Mouse (Mus musculus) layer of hippocampus, adult 2 months (tissue): ENCODE data around the gene Scnn1b. TPM values are rescaled to one million over a fixed set of nuclear protein-coding genes. Genes with fewer than 3 reads are reported as not detected.
A peak's percentile ranks its signal among the peaks of the same experiment; 100 is the strongest.

Experiments
- DNase-seq, 2 experiments: peaks; one replicate each; pipeline ENCODE4 v3.0.0; 2022; ENCODE audit warnings: low spot score in 2 of 2
- H3K27ac ChIP-seq: fragments of 200-600 bp; 2 replicates; pipeline ENCODE4 v1.8.1; 2022
- H3K4me3 ChIP-seq: fragments of 200-600 bp; 2 replicates; pipeline ENCODE4 v1.8.1; 2022; ENCODE audit warnings: mild to moderate bottlenecking
- CTCF ChIP-seq: fragments of 200-600 bp; conservative IDR thresholded peaks from 2 replicates; pipeline ENCODE4 v1.8.1; 2022; ENCODE audit warnings: antibody characterized with exemption, mild to moderate bottlenecking, moderate library complexity
- long read RNA-seq, 2 experiments: library from polyadenylated mRNA; stranded (forward); transcript quantifications; one replicate each; pipeline ENCODE4 v2.0.0; 2021; ENCODE audit warnings: borderline mapping rate in 2 of 2
- total RNA-seq, 2 experiments: library from RNA; stranded (reverse); gene quantifications; 2 replicates each; pipeline ENCODE4 v1.2.3; 2021

Scnn1b gene
- not detected for total RNA-seq
- long read RNA-seq, experiment 1: 0 reads
- long read RNA-seq, experiment 2: 0 reads

DNA sequence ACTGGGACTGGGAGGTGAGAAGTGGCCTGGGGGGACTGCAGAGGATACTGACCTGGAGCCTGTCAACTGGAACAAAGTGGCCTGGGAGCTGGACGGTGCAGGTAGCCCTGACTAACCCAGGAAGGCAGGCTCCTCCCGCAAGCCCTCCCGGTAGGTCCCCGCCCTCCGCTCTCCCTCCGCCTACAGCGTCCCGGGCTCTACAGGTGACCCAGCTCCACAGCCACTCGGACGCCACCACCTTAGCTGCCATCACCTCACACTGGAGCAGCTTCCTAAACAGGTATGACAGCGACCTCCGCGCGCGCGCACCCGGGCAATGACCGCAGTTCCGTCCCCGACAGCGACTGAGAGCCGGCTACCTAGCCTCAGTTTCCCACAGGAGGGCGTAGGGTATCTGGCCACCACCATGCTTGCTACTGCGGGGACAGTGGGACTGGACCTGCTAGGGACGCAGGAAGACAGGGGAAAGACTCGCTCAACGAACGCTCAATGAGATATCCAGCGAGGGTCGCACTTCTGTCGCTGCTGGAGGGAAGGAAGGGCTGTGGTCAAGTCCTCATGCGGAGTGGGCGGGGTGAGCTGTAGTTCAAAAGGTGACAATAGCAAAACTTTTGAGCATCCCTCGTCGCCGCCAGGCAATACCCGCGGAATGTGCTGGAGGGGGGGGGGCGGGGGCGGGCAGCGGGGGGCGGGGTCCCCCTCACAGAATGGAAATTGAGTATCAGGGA lies at the start of gene Scnn1b:
Gene Scnn1b, plus strand, starts transcription at position 181 of the 728 bp plus-strand sequence.
- DNase-seq: no peak
- TF ChIP-seq CTCF: no peak
- H3K27ac ChIP-seq: no peak within 1 kb of the TSS
- peak within 1 kb of the TSS; percentile 22; the same call in 1 of the 2 replicates for H3K4me3 ChIP-seq

DNA sequence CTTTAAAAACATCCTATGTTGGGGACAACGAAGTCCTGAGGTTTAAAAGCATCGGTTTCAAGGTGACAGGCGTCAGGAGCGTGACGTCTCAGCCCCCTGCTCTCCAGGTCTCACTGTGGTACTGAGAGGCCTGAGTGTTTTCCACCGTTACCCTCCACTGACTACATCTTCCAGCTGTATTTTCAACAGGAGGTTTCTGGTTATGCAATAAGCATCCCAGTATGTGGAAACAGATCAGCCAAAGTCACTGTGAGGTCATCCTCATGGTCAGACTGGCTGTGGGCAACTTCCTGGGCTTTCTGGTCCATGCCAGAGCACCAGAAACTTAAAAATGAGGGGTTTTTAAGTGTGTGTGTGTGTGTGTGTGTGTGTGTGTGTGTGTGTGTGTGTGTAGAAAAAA lies 43.2 kb upstream of the Scnn1b start:
- Histone ChIP-seq H3K27ac (no peak overlapping the region), H3K4me3 (no peak overlapping the region)
- DNase-seq: no peak
- TF ChIP-seq CTCF: no peak

- Histone ChIP-seq H3K27ac (no peak overlapping the region), H3K4me3 (no peak overlapping the region)
- no peak for TF ChIP-seq CTCF
- no peak for DNase-seq
These were observed 36.4 kb upstream of the Scnn1b start for GRCm38 (mm10) chr7:121828481-121828880.

GRCm38 (mm10) chr7:121835392-121835791 lies 29.4 kb upstream of the Scnn1b start:
- TF ChIP-seq CTCF: peak; percentile 44
- no peak for DNase-seq
- H3K27ac ChIP-seq: no peak overlapping the region
- no peak overlapping the region for H3K4me3 ChIP-seq

GRCm38 (mm10) chr7:121836827-121837226 lies 28.0 kb upstream of the Scnn1b start:
- peak; percentile 14 to 34 for DNase-seq
- TF ChIP-seq CTCF: no peak
- Histone ChIP-seq H3K27ac (no peak overlapping the region), H3K4me3 (no peak overlapping the region)

GRCm38 (mm10) chr7:121840810-121841209 lies 24.0 kb upstream of the Scnn1b start:
- H3K4me3 ChIP-seq: no peak overlapping the region
- no peak for TF ChIP-seq CTCF
- peak overlapping the region; percentile 61 for H3K27ac ChIP-seq
- peak; percentile 50 to 55 for DNase-seq

- Histone ChIP-seq H3K27ac (no peak overlapping the region), H3K4me3 (no peak overlapping the region)
- no peak for TF ChIP-seq CTCF
- no peak for DNase-seq
These were observed 22.6 kb upstream of the Scnn1b start for GRCm38 (mm10) chr7:121842234-121842633.

DNA sequence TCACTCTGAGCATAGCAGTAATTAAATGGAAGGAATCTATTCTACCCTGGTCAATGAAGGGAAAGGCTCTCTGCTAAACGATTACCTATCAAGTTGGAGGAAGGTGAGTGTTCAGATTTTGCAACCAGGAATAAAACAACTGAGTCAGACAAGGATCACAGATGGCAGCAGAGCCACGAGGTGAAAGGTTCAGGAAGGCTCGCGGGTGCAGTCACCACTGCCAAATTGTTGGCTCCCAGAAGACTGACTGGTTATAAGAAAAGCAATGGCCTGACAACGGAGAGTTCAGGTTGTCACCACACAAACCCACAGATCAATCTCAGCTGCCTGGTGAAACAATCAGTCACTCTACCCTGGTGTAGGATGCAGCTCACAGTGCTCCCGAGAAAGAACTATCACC lies 18.9 kb upstream of the Scnn1b start:
- Histone ChIP-seq H3K27ac (no peak overlapping the region), H3K4me3 (no peak overlapping the region)
- no peak for TF ChIP-seq CTCF
- no peak for DNase-seq

DNA sequence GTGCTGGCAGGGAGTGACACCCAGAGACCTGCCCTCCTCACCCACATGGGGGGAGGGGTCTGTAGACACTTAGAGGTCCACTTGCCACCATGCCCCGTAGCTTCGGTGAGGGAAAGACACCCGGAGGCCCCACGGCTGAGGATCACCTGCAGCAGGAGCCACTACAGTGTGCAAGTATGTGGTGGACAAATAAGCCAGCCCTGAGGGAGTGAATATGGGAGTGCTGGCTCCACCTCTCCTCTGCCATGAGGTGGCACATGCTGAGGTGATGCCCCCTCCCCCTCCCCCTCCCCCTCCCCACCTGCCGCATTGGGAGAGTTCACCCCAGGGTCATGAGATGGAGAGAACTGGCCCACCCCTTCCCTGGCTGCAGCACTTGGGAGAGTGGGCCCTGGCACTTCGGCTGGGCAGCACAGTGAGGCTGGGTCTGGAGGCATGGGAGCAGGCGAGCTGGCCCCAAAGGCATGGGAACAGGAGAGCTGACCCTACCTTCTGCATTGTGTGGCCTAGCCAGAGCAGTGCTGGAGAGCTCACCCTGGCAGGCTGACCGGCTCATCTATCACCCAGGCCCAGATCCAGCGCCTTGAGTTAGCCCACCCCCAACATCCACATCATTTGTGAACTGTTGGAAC lies 16.2 kb upstream of the Scnn1b start:
- Histone ChIP-seq H3K27ac (no peak overlapping the region), H3K4me3 (no peak overlapping the region)
- no peak for DNase-seq
- TF ChIP-seq CTCF: no peak

DNA sequence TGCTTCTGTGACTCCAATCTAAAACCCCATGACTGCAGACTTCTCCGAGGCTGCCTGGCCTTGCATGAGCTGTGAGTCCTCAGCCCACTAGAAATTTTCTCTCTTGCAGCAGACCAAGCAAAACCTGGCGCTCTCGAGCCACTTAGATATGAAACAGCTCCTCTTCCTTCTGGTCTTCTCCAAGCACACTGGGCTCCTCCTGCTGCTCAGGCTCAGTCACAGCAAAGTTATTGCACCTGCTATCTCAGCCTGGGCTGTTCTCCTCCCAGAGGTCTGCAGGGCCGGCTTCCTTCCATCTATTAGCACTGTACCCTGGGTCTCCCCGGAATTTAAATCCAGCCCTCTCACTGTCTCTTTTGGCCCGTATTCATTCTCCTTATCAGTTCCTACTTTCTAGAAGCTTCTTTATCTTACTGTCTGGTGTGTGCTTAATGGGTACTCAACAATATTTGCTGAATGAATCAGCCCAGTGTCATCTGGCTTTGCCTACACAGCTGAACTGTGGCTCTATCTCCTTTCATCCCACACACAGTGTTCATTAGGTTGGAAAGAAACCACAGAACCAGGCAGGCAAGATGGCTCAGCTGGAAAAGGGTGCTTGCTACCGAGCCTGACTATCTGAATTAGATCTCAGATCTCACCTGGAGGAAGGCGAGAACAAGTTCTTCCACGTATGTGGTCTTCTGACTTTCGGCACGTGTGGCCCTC lies 7.5 kb upstream of the Scnn1b start:
- 0 out of 2 replicates have a peak, but pooled peaks have one; percentile 7 for TF ChIP-seq CTCF
- H3K27ac ChIP-seq: no peak overlapping the region
- no peak overlapping the region for H3K4me3 ChIP-seq
- DNase-seq: no peak

GRCm38 (mm10) chr7:121858939-121859338 lies 5.9 kb upstream of the Scnn1b start:
- TF ChIP-seq CTCF: peak; percentile 39

DNA sequence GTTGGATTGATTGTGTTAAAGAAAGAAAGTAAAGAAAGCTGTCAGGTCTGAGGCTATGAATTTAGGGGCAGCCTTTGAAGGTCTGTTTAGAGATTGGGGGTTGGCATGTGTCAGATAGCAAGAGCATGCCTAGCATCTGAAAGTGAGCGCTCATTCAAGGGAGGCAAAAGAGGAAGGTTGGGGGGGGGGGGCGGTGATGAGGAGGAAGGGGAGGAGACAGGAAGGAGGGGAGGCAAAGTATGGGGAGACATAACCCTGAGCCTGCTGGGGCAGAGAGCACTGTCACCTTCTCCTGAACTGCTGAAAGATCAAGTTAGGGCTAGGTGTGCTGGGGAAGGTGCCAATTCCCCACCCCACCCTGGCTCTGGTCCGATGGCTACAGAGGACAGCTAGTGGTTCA lies 6.8 kb downstream of the Scnn1b start:
- Histone ChIP-seq H3K4me3 (no peak overlapping the region), H3K27ac (no peak overlapping the region)
- no peak for TF ChIP-seq CTCF
- DNase-seq: no peak

More at GRCm38 (mm10) chr7:121858939-121859338, 5.9 kb upstream of the Scnn1b start:
- Histone ChIP-seq H3K27ac (no peak overlapping the region), H3K4me3 (no peak overlapping the region)
- no peak for DNase-seq

GRCm38 (mm10) chr7:121873998-121874397 lies 9.2 kb downstream of the Scnn1b start:
- Histone ChIP-seq H3K4me3 (no peak overlapping the region), H3K27ac (no peak overlapping the region)
- TF ChIP-seq CTCF: no peak
- DNase-seq: no peak
